Mouse (Mus musculus): ENCODE measurements at regions not wholly inside any gene's neighbourhood (a gene's known extent, or its start where the extent isn't known, plus 50 kb on each side); places are given as distances from the start of the nearest gene placed in this dataset.

GRCm38 (mm10) chr10:67454149-67454548, 81.1 kb upstream of the Egr2 start:
- DNase-seq (ENCODE audit: low spot score) = no peak

DNA sequence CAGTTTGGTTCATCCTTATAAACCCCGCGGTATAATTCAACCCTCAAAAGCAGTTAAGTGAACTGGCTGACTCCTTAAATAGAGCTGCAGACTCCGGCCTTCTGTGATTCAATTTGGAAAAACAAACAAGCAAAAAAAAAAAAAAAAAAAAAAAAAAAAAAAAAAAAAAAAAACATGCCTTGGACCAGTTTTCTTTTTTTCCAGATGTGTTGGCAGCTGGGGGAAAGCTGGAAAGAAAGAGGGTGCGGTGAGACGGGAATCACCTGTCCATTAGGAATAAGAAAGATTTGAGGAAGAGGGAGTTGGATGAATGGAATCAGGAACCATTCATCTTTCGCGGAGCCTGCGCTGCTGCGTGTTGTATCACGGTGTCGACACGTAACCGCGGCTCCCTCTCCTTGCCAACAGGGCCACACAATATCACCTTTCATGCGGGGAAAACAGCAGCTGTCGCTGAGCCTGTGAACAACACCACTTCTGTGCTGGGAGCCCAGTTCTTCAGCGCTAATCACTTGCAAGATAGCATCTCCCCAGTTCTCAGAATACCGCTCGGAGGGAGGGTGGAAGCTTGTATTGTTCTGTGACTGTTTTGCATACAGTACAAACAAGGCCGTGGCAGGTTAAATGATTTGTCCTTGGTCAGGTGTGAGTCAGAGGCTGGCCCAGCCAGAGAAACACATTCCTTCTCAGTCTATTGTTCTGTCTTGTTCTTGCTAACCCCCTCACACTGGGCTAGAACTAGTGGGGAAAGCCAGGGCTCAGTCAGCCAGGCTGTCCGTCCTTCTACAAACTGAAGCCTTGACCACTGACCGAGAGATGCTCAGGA, 76.6 kb upstream of the Egr2 start:
- no peaks in the 10 kb centered on the region; the same call in 1 of the 2 replicates for H3K27me3 ChIP-seq (ENCODE audit: low read depth, poor library complexity, severe bottlenecking)
- H3K4me1 ChIP-seq = peaks cover 5% of the 10 kb centered on the region
- no peaks in the 10 kb centered on the region for H3K36me3 ChIP-seq
- H3K27ac ChIP-seq = no peak overlapping the region; the same call in 1 of the 2 replicates
- 41% methylated on average over 22 of the region's 22 CpGs for WGBS
- H3K4me3 ChIP-seq = no peak overlapping the region
- no peaks in the 10 kb centered on the region for H3K9me3 ChIP-seq (replicated peaks)
- no peak for DNase-seq (ENCODE audit: low spot score)

More at GRCm38 (mm10) chr10:67454149-67454548, 81.1 kb upstream of the Egr2 start:
- H3K27ac ChIP-seq = no peak overlapping the region
- peaks cover 5% of the 10 kb centered on the region for H3K4me1 ChIP-seq
- no peak overlapping the region for H3K4me3 ChIP-seq
- WGBS = 70% methylated on average over 7 of the region's 7 CpGs
- H3K9me3 ChIP-seq (replicated peaks) = no peaks in the 10 kb centered on the region
- no peaks in the 10 kb centered on the region for H3K36me3 ChIP-seq
- H3K27me3 ChIP-seq (ENCODE audit: low read depth, poor library complexity, severe bottlenecking) = no peaks in the 10 kb centered on the region; the same call in 1 of the 2 replicates

DNA sequence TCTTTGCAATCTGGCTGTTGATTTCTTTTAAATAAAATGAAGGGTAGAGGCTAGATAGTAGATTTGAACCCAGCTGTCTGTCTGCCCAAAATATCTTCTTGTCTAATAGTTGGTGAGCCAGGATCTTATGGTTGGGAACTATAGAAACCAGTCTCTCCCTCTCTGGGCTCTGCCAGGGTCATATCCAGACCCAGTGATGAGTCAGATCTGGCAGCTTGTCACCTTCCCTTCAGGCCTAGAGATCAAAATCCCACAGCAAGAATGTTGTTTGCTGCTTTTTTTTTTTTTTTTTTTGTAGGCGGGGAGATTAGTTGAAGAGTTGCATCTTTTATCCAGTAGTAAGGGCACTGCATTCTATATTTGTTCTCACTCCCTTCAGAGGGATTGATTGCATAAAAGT, 74.0 kb upstream of the Egr2 start:
- Histone ChIP-seq H3K27me3 (ENCODE audit: low read depth, poor library complexity, severe bottlenecking) (no peaks in the 10 kb centered on the region; the same call in 1 of the 2 replicates), H3K4me3 (no peak overlapping the region), H3K4me1 (peaks cover 5% of the 10 kb centered on the region), H3K27ac (no peak overlapping the region), H3K36me3 (no peaks in the 10 kb centered on the region), H3K9me3 (replicated peaks) (no peaks in the 10 kb centered on the region)
- 85% methylated on average over 1 of the region's 1 CpGs for WGBS
- DNase-seq (ENCODE audit: low spot score) = no peak

GRCm38 (mm10) chr10:67461862-67462261, 73.4 kb upstream of the Egr2 start:
- no peaks in the 10 kb centered on the region for H3K9me3 ChIP-seq (replicated peaks)
- no peak overlapping the region for H3K27ac ChIP-seq
- WGBS = 34% methylated on average over 1 of the region's 1 CpGs
- no peak for DNase-seq (ENCODE audit: low spot score)
- no peaks in the 10 kb centered on the region; the same call in 1 of the 2 replicates for H3K27me3 ChIP-seq (ENCODE audit: low read depth, poor library complexity, severe bottlenecking)
- H3K4me1 ChIP-seq = peaks cover 5% of the 10 kb centered on the region
- H3K4me3 ChIP-seq = no peak overlapping the region
- no peaks in the 10 kb centered on the region for H3K36me3 ChIP-seq

DNA sequence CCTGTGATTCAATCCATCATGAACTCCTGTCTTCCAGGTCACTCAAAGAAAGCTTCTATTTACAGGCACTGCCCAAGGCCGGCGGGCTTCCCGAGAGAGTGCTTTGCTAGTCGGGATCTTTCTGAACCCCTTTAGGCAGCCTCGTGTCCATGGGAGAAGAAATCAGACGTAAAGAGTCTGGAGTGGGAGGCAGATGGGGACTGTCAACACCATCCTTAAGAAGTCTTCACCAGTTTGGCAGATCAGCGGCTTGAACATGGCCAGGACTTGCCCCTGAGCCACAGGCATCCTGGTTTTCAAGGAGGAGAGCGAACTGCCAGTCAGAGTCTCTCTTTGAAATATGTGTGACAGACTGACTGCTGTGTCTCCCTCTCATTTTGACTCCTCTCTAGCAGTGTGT, 66.6 kb upstream of the Egr2 start:
- Histone ChIP-seq H3K36me3 (no peaks in the 10 kb centered on the region), H3K9me3 (replicated peaks) (no peaks in the 10 kb centered on the region), H3K27ac (no peak overlapping the region), H3K4me3 (no peak overlapping the region), H3K27me3 (ENCODE audit: low read depth, poor library complexity, severe bottlenecking) (no peaks in the 10 kb centered on the region), H3K4me1 (no peaks in the 10 kb centered on the region; the same call in 1 of the 2 replicates)
- no peak for DNase-seq (ENCODE audit: low spot score)
- 67% methylated on average over 8 of the region's 8 CpGs for WGBS

- WGBS = 84% methylated on average over 6 of the region's 6 CpGs
- H3K27me3 ChIP-seq (ENCODE audit: low read depth, poor library complexity, severe bottlenecking) = no peaks in the 10 kb centered on the region
- H3K9me3 ChIP-seq (replicated peaks) = no peaks in the 10 kb centered on the region
- H3K4me1 ChIP-seq = no peaks in the 10 kb centered on the region
- H3K4me3 ChIP-seq = no peak overlapping the region
- no peak overlapping the region for H3K27ac ChIP-seq
- no peaks in the 10 kb centered on the region for H3K36me3 ChIP-seq
- no peak for DNase-seq (ENCODE audit: low spot score)
These were observed 62.3 kb upstream of the Egr2 start for GRCm38 (mm10) chr10:67473016-67473415.

- H3K4me1 ChIP-seq = no peaks in the 10 kb centered on the region
- no peaks in the 10 kb centered on the region for H3K27me3 ChIP-seq (ENCODE audit: low read depth, poor library complexity, severe bottlenecking)
- no peak for DNase-seq (ENCODE audit: low spot score)
- 90% methylated on average over 2 of the region's 2 CpGs for WGBS
- no peaks in the 10 kb centered on the region for H3K9me3 ChIP-seq (replicated peaks)
- H3K27ac ChIP-seq = no peak overlapping the region
- H3K4me3 ChIP-seq = no peak overlapping the region
- H3K36me3 ChIP-seq = no peaks in the 10 kb centered on the region
These were observed 60.9 kb upstream of the Egr2 start for GRCm38 (mm10) chr10:67474336-67474735.

- no peak for DNase-seq (ENCODE audit: low spot score)
- 75% methylated on average over 14 of the region's 14 CpGs for WGBS
- H3K4me1 ChIP-seq = no peaks in the 10 kb centered on the region
- no peaks in the 10 kb centered on the region for H3K36me3 ChIP-seq
- no peaks in the 10 kb centered on the region for H3K27me3 ChIP-seq (ENCODE audit: low read depth, poor library complexity, severe bottlenecking)
- H3K4me3 ChIP-seq = no peak overlapping the region
- H3K9me3 ChIP-seq (replicated peaks) = no peaks in the 10 kb centered on the region; the same call in 1 of the 2 replicates
- H3K27ac ChIP-seq = no peak overlapping the region
These were observed 53.0 kb upstream of the Egr2 start for GRCm38 (mm10) chr10:67482268-67482667.

- DNase-seq (ENCODE audit: low spot score) = no peak
- Histone ChIP-seq H3K27me3 (ENCODE audit: low read depth, poor library complexity, severe bottlenecking) (no peaks in the 10 kb centered on the region), H3K27ac (no peak overlapping the region), H3K9me3 (replicated peaks) (no peaks in the 10 kb centered on the region; the same call in 1 of the 2 replicates), H3K4me3 (no peak overlapping the region), H3K36me3 (no peaks in the 10 kb centered on the region), H3K4me1 (no peaks in the 10 kb centered on the region)
- 85% methylated on average over 7 of the region's 7 CpGs for WGBS
These were observed 51.9 kb upstream of the Egr2 start for GRCm38 (mm10) chr10:67483371-67483770.

DNA sequence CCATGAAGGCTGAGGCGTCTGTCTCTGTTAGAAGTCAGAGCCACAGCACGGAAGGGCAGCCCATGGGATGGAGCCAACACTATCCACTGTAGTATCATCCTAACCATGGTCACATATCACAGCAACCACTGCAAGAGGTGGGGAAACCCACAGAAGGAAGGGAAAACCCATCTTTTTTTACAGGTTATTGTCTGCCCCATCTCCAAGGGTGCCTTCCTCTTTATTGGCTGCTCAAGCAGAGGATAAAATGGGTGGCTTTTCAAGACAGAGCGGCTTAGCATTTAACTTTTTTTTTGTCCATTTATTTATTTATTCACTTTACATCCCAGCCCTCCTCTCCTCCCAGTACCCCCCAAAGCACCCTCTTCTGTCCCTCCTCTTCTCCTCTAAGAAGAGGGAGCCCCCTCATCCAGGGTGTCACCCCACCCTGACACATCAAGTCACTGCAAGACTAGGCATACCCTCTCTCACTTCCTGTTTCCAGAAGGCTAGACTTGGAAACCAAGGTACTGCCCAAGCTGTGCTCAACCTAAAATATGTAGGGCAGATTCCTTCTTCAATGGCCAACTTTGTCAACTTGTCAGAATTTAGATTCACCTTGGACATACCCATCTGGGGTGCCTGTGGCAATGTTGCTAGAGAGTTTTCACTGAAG, 51.1 kb upstream of the Egr2 start:
- H3K36me3 ChIP-seq = no peaks in the 10 kb centered on the region
- H3K4me1 ChIP-seq = no peaks in the 10 kb centered on the region
- no peak overlapping the region for H3K4me3 ChIP-seq
- H3K27ac ChIP-seq = no peak overlapping the region
- DNase-seq (ENCODE audit: low spot score) = no peak
- H3K9me3 ChIP-seq (replicated peaks) = no peaks in the 10 kb centered on the region; the same call in 1 of the 2 replicates
- H3K27me3 ChIP-seq (ENCODE audit: low read depth, poor library complexity, severe bottlenecking) = no peaks in the 10 kb centered on the region
- 82% methylated on average over 3 of the region's 3 CpGs for WGBS

Data from limb, embryonic 10.5 days (tissue).